Mouse (Mus musculus): Measurements from ENCODE around the gene Zfp704.

- no peak for TF ChIP-seq POLR2A (IDR thresholded peaks at IDR 0.05; ENCODE audit: extremely low read depth, insufficient read depth, low read length)
- no peak for TF ChIP-seq CTCF (IDR thresholded peaks at IDR 0.05; ENCODE audit: extremely low read depth, insufficient read depth, low read length)
Observed at GRCm38 (mm10) chr3:9460284-9460683, 149.6 kb downstream of the Zfp704 start.

Measured in cortical plate, adult 2 months (tissue).